In genomic region chr15:3875210-3875861, GRCm38 (mm10) we compare ENCODE assay signal across 8 mouse cellular contexts.
DNase-seq lines count a peak whose midpoint lies in the region; ATAC-seq and TF ChIP-seq lines count a peak whose summit lies in the region.
"Not testable (repeated sequence)": the region's sequence is repeated elsewhere in the genome, so short reads cannot be mapped to it uniquely, and the experiment has no call there.

No protein-coding gene starts in this region.

- H3K79me3 ChIP-seq in C2C12 (ENCODE audit: low read depth) = not testable (repeated sequence)

- H3K4me2 ChIP-seq in forebrain, postnatal 0 days (ENCODE audit: low read depth) = not testable (repeated sequence)

- intact Hi-C loops in heart, postnatal 14 days (cut with DNase I) = not testable (repeated sequence)

- not testable (repeated sequence) for H3K4me1 ChIP-seq in forebrain, postnatal 0 days (ENCODE audit: insufficient read depth); liver, adult 2 months (ENCODE audit: control insufficient read depth, insufficient read depth, low read length)

- not testable (repeated sequence) for H3K79me2 ChIP-seq in C2C12 (ENCODE audit: control insufficient read depth, insufficient read depth); liver, adult 2 months (ENCODE audit: control insufficient read depth, insufficient read depth, low read length)

- H3ac ChIP-seq in C2C12 (ENCODE audit: control insufficient read depth, insufficient read length, low read depth) = not testable (repeated sequence)

- H3K9me3 ChIP-seq in forebrain, postnatal 0 days (ENCODE audit: low read length) = not testable (repeated sequence)

- 30% methylated on average over 5 of the region's 7 CpGs for WGBS in forebrain, postnatal 0 days
- 54% methylated on average over 7 of the region's 7 CpGs for WGBS in liver, adult 2 months

- not testable (repeated sequence) for TF ChIP-seq CTCF in C2C12 (IDR thresholded peaks at IDR 0.05; ENCODE audit: control insufficient read depth, insufficient read depth, insufficient read length); brain, embryonic 14.5 days (IDR thresholded peaks at IDR 0.05; ENCODE audit: borderline replicate concordance, extremely low read depth, insufficient read depth, insufficient read length); forebrain, postnatal 0 days (IDR thresholded peaks at IDR 0.05; ENCODE audit: low read depth); liver, adult 2 months (IDR thresholded peaks at IDR 0.05; ENCODE audit: low read depth, low read length)

- peak; percentile 64; the same call in 1 of the 2 replicates for ATAC-seq in forebrain, postnatal 0 days
- peak; percentile 71 for ATAC-seq in megakaryocyte, adult 5-6 weeks (ENCODE audit: poor library complexity, severe bottlenecking)

- not testable (repeated sequence) for H3K4me3 ChIP-seq in C2C12 (ENCODE audit: insufficient read depth, poor library complexity, severe bottlenecking); forebrain, postnatal 0 days (ENCODE audit: low read depth, low read length); liver, adult 2 months (ENCODE audit: insufficient read depth, low read depth, low read length)

- H3K27ac ChIP-seq in forebrain, postnatal 0 days (ENCODE audit: low read depth, low read length); liver, adult 2 months (replicated peaks; ENCODE audit: insufficient read depth, low read depth, low read length): not testable (repeated sequence)

- not testable (repeated sequence) for H3K27me3 ChIP-seq in C2C12 (ENCODE audit: control insufficient read depth, insufficient read depth, insufficient read length); forebrain, postnatal 0 days (ENCODE audit: insufficient read depth, low read length); liver, adult 2 months (ENCODE audit: control insufficient read depth, insufficient read depth, low read length)

- H3K36me3 ChIP-seq in C2C12 (ENCODE audit: control insufficient read depth, insufficient read depth); forebrain, postnatal 0 days (ENCODE audit: insufficient read depth); liver, adult 2 months (ENCODE audit: control insufficient read depth, insufficient read depth, low read length): not testable (repeated sequence)

- not testable (repeated sequence) for H3K9ac ChIP-seq in forebrain, postnatal 0 days; liver, adult 2 months (ENCODE audit: low read depth, low read length)

- DNase-seq in brain, embryonic 14.5 days (ENCODE audit: low read depth) = peak; percentile 83
- DNase-seq in forebrain, postnatal 0 days = peak; percentile 55
- peak; percentile 22 to 51 for DNase-seq in heart, postnatal 14 days
- DNase-seq in kidney, adult 9 months = peak; percentile 44
- DNase-seq in liver, adult 2 months (ENCODE audit: extremely low read depth, low read depth, low spot score) = peak; percentile 68
- DNase-seq in skeletal muscle tissue, adult 2 months (ENCODE audit: low read depth, low spot score) = peak; percentile 7

- not testable (repeated sequence) for TF ChIP-seq POLR2A in brain, embryonic 14.5 days (IDR thresholded peaks at IDR 0.05; ENCODE audit: borderline replicate concordance, extremely low read depth, insufficient read depth, insufficient read length, poor library complexity, severe bottlenecking); liver, adult 2 months (IDR thresholded peaks at IDR 0.05; ENCODE audit: extremely low read depth, insufficient read depth, low read length)

TF ChIP-seq in C2C12, 6 proteins besides CTCF, POLR2A, EP300 and RAD21:
- TF ChIP-seq CEBPB (IDR thresholded peaks at IDR 0.05; ENCODE audit: low read depth) = peak; percentile 85

Comparison
In these comparisons a context has a peak if more than half of its experiments do, and no peak if none do; other contexts are left out.
1. DNase-seq: peak in every context shown above with its lines; median percentile 83 in brain, embryonic 14.5 days; 68 in liver, adult 2 months; 55 in forebrain, postnatal 0 days; 44 in kidney, adult 9 months; 36 in heart, postnatal 14 days; 7 in skeletal muscle tissue, adult 2 months.